Mouse (Mus musculus): ENCODE measurements around the gene Ankrd39. TPM values are rescaled to one million over a fixed set of nuclear protein-coding genes. Genes with fewer than 3 reads are reported as not detected.

Ankrd39 gene
- 12.8 and 13.1 TPM in 2 replicates for polyA plus RNA-seq (2014; fragmentation: Nextera tagmentation; extraction: Ambion mirVana)

DNA sequence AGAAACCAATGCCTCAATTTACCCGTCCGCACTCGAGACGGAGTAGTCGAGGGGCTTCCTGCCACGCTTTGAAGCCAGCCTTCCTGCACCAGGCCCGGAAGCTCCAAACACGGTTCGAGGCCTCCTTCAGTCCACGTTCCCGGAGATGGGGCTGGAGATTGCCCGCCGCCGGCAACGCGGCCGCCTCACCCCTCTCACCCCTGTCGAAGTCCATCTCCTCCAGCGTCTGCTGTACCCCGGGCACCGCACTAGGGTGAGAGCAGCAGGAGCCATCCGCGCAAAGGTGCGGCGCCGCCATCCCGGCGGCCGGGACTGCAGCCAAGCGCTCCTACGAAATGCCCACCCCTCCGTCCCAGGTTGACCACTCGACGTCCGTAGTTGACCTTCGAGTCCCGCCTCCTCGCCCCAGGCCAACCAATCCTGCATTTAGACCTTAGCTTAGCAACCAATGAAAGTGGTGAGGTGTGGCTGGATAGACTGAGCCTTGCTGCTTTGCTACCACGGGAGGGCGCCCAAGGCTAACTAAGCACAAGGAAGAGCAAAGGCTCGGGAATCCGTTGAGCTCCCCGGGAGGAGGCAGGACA lies at the start of gene Ankrd39:
TSS of gene Ankrd39 (minus strand) at position 558 of the 584 bp plus-strand sequence.
- under 1% methylated on average over 43 of the region's 43 CpGs for WGBS
- H3K36me3 ChIP-seq (ENCODE audit: control insufficient read depth, insufficient read depth, low read length), result peaks cover 17% of the 10 kb centered on the region

DNA sequence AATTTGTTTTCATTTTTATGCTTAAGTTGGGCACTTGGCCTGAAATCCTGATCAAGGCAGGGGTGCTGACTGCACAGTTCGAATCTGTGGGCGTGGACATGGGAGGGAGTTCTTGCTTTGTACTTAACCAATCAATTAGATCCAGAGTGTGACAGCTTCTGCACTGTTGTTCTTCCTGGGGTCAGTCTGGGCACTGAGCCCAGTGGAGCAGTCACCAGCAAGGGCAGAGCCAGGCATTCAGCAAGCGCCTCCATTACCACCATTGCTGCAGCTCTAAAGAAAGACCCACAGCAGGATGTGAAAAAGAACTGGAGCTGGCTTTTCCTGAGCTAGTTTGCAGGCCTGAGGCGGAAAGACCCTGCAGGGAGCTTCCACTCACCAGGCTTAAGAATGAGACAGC lies 48.9 kb upstream of the Ankrd39 start:
- Histone ChIP-seq H3K9ac (ENCODE audit: low read depth, low read length) (no peak overlapping the region), H3K27me3 (ENCODE audit: control insufficient read depth, insufficient read depth, low read length) (no peaks in the 10 kb centered on the region), H3K4me2 (replicated peaks; ENCODE audit: low read depth, low read length) (no peak overlapping the region), H3K27ac (ENCODE audit: low read depth, low read length) (peak overlapping the region; percentile 8; the same call in 1 of the 2 replicates), H3K4me3 (ENCODE audit: low read depth, low read length) (no peak overlapping the region), H3K36me3 (ENCODE audit: control insufficient read depth, insufficient read depth, low read length) (no peaks in the 10 kb centered on the region), H3K9me3 (ENCODE audit: control insufficient read depth, low read length) (no peaks in the 10 kb centered on the region), H3K4me1 (replicated peaks; ENCODE audit: control insufficient read depth, insufficient read depth, low read length) (peaks cover 4% of the 10 kb centered on the region)
- ATAC-seq (ENCODE audit: low FRiP score), result peak; percentile 85
- peak; percentile 61 for DNase-seq (ENCODE audit: low spot score)
- 4% methylated on average over 4 of the region's 4 CpGs for WGBS

More for the DNA sequence above, at the start of gene Ankrd39:
- peak; percentile 96 for DNase-seq (ENCODE audit: low spot score)
- peak; percentile 99 for ATAC-seq (ENCODE audit: low FRiP score)
- Histone ChIP-seq H3K4me3 (ENCODE audit: low read depth, low read length) (peak within 1 kb of the TSS; percentile 56), H3K27me3 (ENCODE audit: control insufficient read depth, insufficient read depth, low read length) (no peaks in the 10 kb centered on the region), H3K9me3 (ENCODE audit: control insufficient read depth, low read length) (no peaks in the 10 kb centered on the region), H3K4me1 (replicated peaks; ENCODE audit: control insufficient read depth, insufficient read depth, low read length) (peaks cover 2% of the 10 kb centered on the region; the same call in 1 of the 2 replicates), H3K9ac (ENCODE audit: low read depth, low read length) (peak within 1 kb of the TSS; percentile 70), H3K27ac (ENCODE audit: low read depth, low read length) (peak within 1 kb of the TSS; percentile 40), H3K4me2 (replicated peaks; ENCODE audit: low read depth, low read length) (peak within 1 kb of the TSS; percentile 61)

DNA sequence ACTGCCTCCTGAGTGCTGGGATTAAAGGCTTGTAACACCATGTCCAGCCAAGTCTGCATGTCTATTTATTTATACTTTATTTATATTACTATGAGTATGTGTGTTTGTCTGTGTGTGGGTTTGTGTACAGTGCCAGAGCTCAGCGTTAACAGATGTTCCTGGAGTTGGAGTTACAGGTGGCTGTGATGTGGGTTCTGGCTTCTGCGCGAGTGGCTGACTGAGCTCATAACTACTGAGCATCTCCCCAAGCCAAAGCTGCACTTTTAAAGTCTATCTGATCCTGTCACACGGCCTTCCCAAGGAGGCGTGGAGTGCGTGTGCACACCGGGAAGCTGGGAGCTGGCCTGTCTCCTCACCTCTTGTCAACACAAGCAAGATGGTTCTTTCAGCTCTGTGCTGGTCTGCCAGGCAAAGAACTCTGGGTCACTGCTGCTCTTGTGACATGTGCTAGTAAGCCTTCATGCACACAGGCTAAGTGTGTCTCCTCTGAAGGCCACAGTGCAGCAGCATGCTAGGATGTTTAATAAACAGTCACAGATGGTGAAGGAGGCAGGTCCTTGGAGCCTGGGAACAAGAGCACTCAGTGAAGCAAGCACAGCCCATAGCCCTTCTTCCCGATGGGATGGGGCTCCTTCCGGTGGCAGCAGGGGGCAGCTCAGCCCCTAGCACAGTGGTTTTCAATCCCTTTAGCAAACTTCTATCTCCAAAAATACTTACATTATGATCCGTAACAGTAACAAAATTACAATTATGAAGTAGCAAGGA lies 48.1 kb upstream of the Ankrd39 start:
- ATAC-seq (ENCODE audit: low FRiP score) (0 out of 2 replicates have a peak, but pooled peaks have one; percentile 26), DNase-seq (ENCODE audit: low spot score) (peak; percentile 26)
- no peaks in the 10 kb centered on the region for H3K9me3 ChIP-seq (ENCODE audit: control insufficient read depth, low read length)
- WGBS, result 61% methylated on average over 10 of the region's 10 CpGs
- no peak overlapping the region for H3K4me2 ChIP-seq (replicated peaks; ENCODE audit: low read depth, low read length)
- no peak overlapping the region; the same call in 1 of the 2 replicates for H3K27ac ChIP-seq (ENCODE audit: low read depth, low read length)
- peaks cover 4% of the 10 kb centered on the region for H3K4me1 ChIP-seq (replicated peaks; ENCODE audit: control insufficient read depth, insufficient read depth, low read length)
- no peak overlapping the region for H3K4me3 ChIP-seq (ENCODE audit: low read depth, low read length)
- no peak overlapping the region for H3K9ac ChIP-seq (ENCODE audit: low read depth, low read length)
- no peaks in the 10 kb centered on the region for H3K27me3 ChIP-seq (ENCODE audit: control insufficient read depth, insufficient read depth, low read length)
- H3K36me3 ChIP-seq (ENCODE audit: control insufficient read depth, insufficient read depth, low read length), result no peaks in the 10 kb centered on the region

DNA sequence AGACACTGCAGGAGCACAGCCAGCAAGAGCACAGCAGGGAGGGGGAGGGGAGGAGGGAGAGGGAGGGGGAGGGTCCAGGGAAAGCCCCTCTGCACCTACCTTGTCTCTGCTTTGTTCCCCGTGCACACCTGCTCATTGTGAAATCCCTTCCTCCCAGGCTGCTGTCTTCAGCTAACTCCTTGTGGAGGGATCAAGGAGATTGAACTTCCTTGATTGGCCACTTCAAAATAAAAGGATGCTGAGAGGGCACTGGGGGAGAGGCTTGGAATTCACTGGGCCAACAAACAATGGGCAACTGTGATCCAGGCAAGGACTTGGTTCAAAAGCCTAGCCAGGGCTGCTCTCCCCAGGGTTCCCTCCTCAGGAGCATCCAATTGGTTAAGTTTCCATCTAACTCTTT lies 45.9 kb upstream of the Ankrd39 start:
- ATAC-seq (ENCODE audit: low FRiP score), result no peak
- Histone ChIP-seq H3K4me2 (replicated peaks; ENCODE audit: low read depth, low read length) (no peak overlapping the region), H3K4me1 (replicated peaks; ENCODE audit: control insufficient read depth, insufficient read depth, low read length) (peaks cover 13% of the 10 kb centered on the region)

DNA sequence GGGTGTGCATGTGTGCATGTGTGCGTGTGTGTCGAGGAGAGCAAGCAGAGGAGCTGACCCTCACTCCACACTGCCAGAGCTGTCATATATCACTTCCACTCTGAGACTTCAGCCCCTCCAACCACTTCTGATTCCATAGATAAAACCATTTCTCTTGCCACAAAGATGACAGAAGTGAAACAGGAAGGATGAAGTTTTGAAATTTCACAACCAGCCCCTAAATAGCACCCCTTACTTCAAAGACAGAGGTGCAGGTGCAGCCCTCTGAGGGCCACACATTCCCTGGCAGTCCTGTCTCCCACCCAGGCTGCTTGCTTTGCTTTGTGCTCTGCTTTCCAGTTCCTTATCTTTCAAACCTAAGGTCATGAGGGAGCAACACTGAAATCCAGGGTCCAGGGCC lies 44.2 kb upstream of the Ankrd39 start:
- DNase-seq (ENCODE audit: low spot score), result no peak
- WGBS, result 81% methylated on average over 2 of the region's 2 CpGs

More for the DNA sequence above, 45.9 kb upstream of the Ankrd39 start:
- Histone ChIP-seq H3K4me3 (ENCODE audit: low read depth, low read length) (no peak overlapping the region), H3K36me3 (ENCODE audit: control insufficient read depth, insufficient read depth, low read length) (no peaks in the 10 kb centered on the region), H3K9ac (ENCODE audit: low read depth, low read length) (no peak overlapping the region), H3K27ac (ENCODE audit: low read depth, low read length) (no peak overlapping the region), H3K9me3 (ENCODE audit: control insufficient read depth, low read length) (no peaks in the 10 kb centered on the region), H3K27me3 (ENCODE audit: control insufficient read depth, insufficient read depth, low read length) (no peaks in the 10 kb centered on the region)
- DNase-seq (ENCODE audit: low spot score), result no peak
- WGBS, result 0% methylated on average over 1 of the region's 1 CpGs

DNA sequence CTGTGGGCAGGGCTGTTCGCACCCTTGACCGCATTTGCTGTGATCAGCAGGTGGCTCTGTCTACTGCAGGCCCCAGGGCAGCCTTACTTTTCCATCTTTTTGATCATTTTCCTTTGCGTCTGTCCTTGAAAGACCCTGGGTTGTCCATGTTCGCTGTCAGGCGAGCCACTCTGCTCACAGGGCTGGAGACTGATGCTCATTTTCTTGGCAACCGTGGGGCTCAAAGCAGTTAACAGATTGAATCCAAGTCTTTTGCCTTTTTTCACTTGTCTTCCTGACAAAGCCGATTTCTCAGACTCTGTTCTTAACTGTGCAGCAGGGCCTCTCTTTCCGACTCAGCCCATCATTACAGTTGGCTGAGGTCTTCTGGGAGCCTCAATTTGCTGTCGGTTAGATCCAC lies 43.4 kb upstream of the Ankrd39 start:
- H3K27me3 ChIP-seq (ENCODE audit: control insufficient read depth, insufficient read depth, low read length), result no peaks in the 10 kb centered on the region
- no peak overlapping the region for H3K4me2 ChIP-seq (replicated peaks; ENCODE audit: low read depth, low read length)
- no peaks in the 10 kb centered on the region for H3K36me3 ChIP-seq (ENCODE audit: control insufficient read depth, insufficient read depth, low read length)
- ATAC-seq (ENCODE audit: low FRiP score), result no peak
- peaks cover 10% of the 10 kb centered on the region for H3K4me1 ChIP-seq (replicated peaks; ENCODE audit: control insufficient read depth, insufficient read depth, low read length)
- H3K9ac ChIP-seq (ENCODE audit: low read depth, low read length), result no peak overlapping the region
- no peak overlapping the region for H3K27ac ChIP-seq (ENCODE audit: low read depth, low read length)
- DNase-seq (ENCODE audit: low spot score), result no peak
- 71% methylated on average over 9 of the region's 9 CpGs for WGBS
- H3K9me3 ChIP-seq (ENCODE audit: control insufficient read depth, low read length), result no peaks in the 10 kb centered on the region
- H3K4me3 ChIP-seq (ENCODE audit: low read depth, low read length), result no peak overlapping the region

More for the DNA sequence above, 44.2 kb upstream of the Ankrd39 start:
- no peak for ATAC-seq (ENCODE audit: low FRiP score)
- no peaks in the 10 kb centered on the region for H3K36me3 ChIP-seq (ENCODE audit: control insufficient read depth, insufficient read depth, low read length)
- no peaks in the 10 kb centered on the region for H3K27me3 ChIP-seq (ENCODE audit: control insufficient read depth, insufficient read depth, low read length)
- H3K4me2 ChIP-seq (replicated peaks; ENCODE audit: low read depth, low read length), result no peak overlapping the region
- no peak overlapping the region for H3K9ac ChIP-seq (ENCODE audit: low read depth, low read length)
- no peaks in the 10 kb centered on the region for H3K9me3 ChIP-seq (ENCODE audit: control insufficient read depth, low read length)
- peaks cover 13% of the 10 kb centered on the region for H3K4me1 ChIP-seq (replicated peaks; ENCODE audit: control insufficient read depth, insufficient read depth, low read length)
- H3K27ac ChIP-seq (ENCODE audit: low read depth, low read length), result no peak overlapping the region
- no peak overlapping the region for H3K4me3 ChIP-seq (ENCODE audit: low read depth, low read length)

DNA sequence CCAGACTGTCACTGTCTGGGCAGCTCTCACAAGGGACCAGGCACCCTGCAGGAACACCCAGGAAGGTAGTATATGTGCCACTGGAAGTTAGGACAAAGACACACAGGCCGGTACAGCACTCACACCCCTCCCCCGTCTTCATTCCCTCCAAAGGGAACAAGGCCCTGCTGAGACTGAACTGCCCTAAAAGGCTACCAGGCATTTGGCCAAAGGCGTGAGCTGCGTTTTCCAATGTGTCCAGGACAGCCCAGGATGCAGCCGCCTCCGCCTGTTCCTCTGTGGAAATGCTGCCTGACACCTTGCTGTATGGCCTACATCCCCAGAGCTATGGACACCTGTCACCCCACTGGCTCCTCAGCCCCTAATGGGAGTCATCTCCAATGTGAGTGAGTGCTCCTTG lies 42.2 kb upstream of the Ankrd39 start:
- DNase-seq (ENCODE audit: low spot score) (no peak), ATAC-seq (ENCODE audit: low FRiP score) (no peak)
- Histone ChIP-seq H3K4me2 (replicated peaks; ENCODE audit: low read depth, low read length) (no peak overlapping the region), H3K27ac (ENCODE audit: low read depth, low read length) (no peak overlapping the region; the same call in 1 of the 2 replicates), H3K36me3 (ENCODE audit: control insufficient read depth, insufficient read depth, low read length) (no peaks in the 10 kb centered on the region), H3K9me3 (ENCODE audit: control insufficient read depth, low read length) (no peaks in the 10 kb centered on the region), H3K4me1 (replicated peaks; ENCODE audit: control insufficient read depth, insufficient read depth, low read length) (peaks cover 9% of the 10 kb centered on the region), H3K27me3 (ENCODE audit: control insufficient read depth, insufficient read depth, low read length) (no peaks in the 10 kb centered on the region), H3K9ac (ENCODE audit: low read depth, low read length) (no peak overlapping the region), H3K4me3 (ENCODE audit: low read depth, low read length) (no peak overlapping the region)
- 47% methylated on average over 6 of the region's 6 CpGs for WGBS

GRCm38 (mm10) chr1:36588476-36589450 lies 41.5 kb upstream of the Ankrd39 start:
- 0 out of 2 replicates have a peak overlapping the region, but pooled peaks have one; percentile 23 for H3K9ac ChIP-seq (ENCODE audit: low read depth, low read length)
- no peak overlapping the region for H3K4me2 ChIP-seq (replicated peaks; ENCODE audit: low read depth, low read length)
- H3K9me3 ChIP-seq (ENCODE audit: control insufficient read depth, low read length), result no peaks in the 10 kb centered on the region
- DNase-seq (ENCODE audit: low spot score) (peak; percentile 43), ATAC-seq (ENCODE audit: low FRiP score) (peak; percentile 71)
- H3K4me3 ChIP-seq (ENCODE audit: low read depth, low read length), result no peak overlapping the region
- H3K27ac ChIP-seq (ENCODE audit: low read depth, low read length), result no peak overlapping the region
- H3K36me3 ChIP-seq (ENCODE audit: control insufficient read depth, insufficient read depth, low read length), result no peaks in the 10 kb centered on the region
- peaks cover 9% of the 10 kb centered on the region for H3K4me1 ChIP-seq (replicated peaks; ENCODE audit: control insufficient read depth, insufficient read depth, low read length)
- no peaks in the 10 kb centered on the region for H3K27me3 ChIP-seq (ENCODE audit: control insufficient read depth, insufficient read depth, low read length)
- whole genome bisulfite sequencing, result 53% methylated on average over 13 of the region's 13 CpGs

Measured in hindbrain, embryonic 11.5 days (tissue).